Mouse (Mus musculus): ENCODE measurements at regions not wholly inside any gene's neighbourhood (a gene's known extent, or its start where the extent isn't known, plus 50 kb on each side); places are given as distances from the start of the nearest gene placed in this dataset.
A peak's percentile ranks its signal among the peaks of the same experiment; 100 is the strongest.

DNA sequence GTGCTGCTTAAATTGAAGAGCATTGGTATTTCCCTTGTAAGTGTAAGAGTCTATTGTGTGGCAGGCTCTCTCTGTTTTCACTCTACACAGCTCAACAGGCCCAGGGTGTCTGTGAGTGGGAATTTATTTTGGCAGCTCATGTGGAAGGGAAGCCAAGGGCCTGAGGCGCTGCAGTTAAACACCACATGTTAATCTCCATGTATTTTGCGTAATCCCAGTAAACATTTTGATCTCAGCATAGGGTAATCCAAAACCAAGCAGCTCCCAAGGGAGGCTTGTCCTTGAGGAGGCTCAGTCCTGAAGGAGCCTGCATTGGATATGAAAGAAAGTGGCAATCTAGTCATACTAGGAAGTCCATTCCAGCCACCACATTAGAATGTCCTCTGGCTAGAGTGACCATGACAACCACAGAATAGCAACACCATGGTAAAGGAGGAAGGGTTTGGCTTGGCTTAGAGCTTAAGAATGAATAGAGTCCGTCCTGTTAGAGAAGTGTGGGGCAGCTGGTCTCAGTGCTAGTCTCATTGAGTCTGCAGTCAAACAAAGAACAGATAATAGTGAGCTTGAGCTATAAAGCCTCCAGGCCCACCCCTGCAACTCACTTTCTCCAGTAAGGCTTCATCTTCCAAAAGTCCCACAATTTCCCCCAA, 391.6 kb downstream of the Insc start:
- Histone ChIP-seq H3K4me1 (peaks cover 23% of the 10 kb centered on the region), H3K9ac (no peak overlapping the region), H3K36me3 (no peaks in the 10 kb centered on the region), H3K4me2 (no peak overlapping the region), H3K4me3 (no peak overlapping the region), H3K27me3 (replicated peaks) (no peaks in the 10 kb centered on the region), H3K27ac (replicated peaks) (peak overlapping the region; percentile 36; the same call in 1 of the 2 replicates), H3K9me3 (no peaks in the 10 kb centered on the region)
- ATAC-seq (ENCODE audit: extremely low read depth, insufficient number of reproducible peaks, low FRiP score, low TSS enrichment) = no peak
- 55% methylated on average over 3 of the region's 3 CpGs for WGBS

DNA sequence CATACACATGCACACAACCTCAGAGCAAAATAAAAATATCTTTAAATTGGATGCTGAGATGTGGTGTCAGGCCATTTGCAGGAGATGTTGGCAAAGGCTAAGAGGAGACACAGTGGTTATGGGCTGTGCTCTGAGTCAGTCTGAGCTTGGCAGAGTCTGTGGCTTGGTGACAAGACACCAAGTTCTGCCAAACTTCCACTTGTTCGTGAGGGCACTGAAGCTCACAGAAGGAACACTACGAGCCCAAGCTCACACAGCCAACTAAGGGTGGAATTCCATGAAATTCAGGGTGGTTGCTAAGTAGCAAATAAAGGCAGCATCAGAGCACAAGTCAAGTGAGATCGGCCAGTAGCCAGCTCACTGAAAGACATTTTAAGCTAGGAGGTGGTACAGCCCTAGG, 396.8 kb downstream of the Insc start:
- Histone ChIP-seq H3K4me2 (no peak overlapping the region), H3K36me3 (no peaks in the 10 kb centered on the region), H3K9ac (no peak overlapping the region), H3K9me3 (no peaks in the 10 kb centered on the region), H3K4me3 (no peak overlapping the region), H3K27ac (replicated peaks) (no peak overlapping the region), H3K27me3 (replicated peaks) (no peaks in the 10 kb centered on the region), H3K4me1 (peaks cover 12% of the 10 kb centered on the region)
- 65% methylated on average over 3 of the region's 3 CpGs for WGBS
- ATAC-seq (ENCODE audit: extremely low read depth, insufficient number of reproducible peaks, low FRiP score, low TSS enrichment) = no peak

DNA sequence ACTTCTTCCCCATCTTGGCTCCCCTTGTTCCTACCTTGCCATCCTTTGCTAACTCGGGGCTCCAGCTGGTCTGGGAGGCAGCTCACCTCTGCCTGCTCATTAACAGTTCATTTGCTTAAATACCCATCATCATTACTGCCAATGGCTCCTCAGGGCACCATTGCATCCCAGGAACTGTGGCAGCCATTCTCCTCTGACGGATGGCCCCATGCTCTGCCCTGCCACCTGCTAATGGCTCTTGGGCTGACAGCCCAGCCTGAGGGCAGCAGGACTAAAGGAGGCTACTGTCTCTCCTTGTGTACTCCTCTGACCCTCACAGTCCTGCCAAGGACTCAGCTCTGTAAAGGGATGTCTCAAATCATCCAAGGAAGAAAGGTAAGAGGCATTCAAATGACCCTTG, 398.7 kb downstream of the Insc start:
- Histone ChIP-seq H3K27me3 (replicated peaks) (no peaks in the 10 kb centered on the region), H3K4me1 (peaks cover 6% of the 10 kb centered on the region), H3K36me3 (no peaks in the 10 kb centered on the region), H3K4me2 (no peak overlapping the region), H3K27ac (replicated peaks) (no peak overlapping the region), H3K9ac (no peak overlapping the region), H3K4me3 (no peak overlapping the region), H3K9me3 (no peaks in the 10 kb centered on the region)
- ATAC-seq (ENCODE audit: extremely low read depth, insufficient number of reproducible peaks, low FRiP score, low TSS enrichment) = no peak
- 58% methylated on average over 2 of the region's 2 CpGs for WGBS

DNA sequence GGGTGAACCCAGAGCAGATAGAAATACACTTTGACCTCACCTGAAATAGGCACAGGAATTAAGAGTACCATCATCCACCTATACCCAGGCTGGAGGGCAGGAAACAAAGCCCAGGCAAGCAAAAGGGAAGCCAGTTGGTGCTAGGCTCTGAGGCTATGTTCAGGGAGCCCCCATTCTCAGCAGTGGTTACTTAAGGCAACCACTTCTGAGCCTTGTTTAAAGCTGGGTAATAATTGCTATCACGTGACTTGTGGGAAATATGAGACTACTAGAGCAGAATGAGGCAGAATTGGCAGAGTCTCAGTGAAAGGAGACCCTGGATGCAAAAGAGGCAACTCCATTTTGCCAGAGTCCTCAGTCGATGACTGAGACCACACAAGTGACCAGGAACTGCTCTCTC, 401.5 kb downstream of the Insc start:
- Histone ChIP-seq H3K9me3 (no peaks in the 10 kb centered on the region), H3K27me3 (replicated peaks) (no peaks in the 10 kb centered on the region), H3K27ac (replicated peaks) (no peak overlapping the region), H3K4me1 (no peaks in the 10 kb centered on the region), H3K36me3 (no peaks in the 10 kb centered on the region), H3K4me2 (no peak overlapping the region), H3K4me3 (no peak overlapping the region), H3K9ac (no peak overlapping the region)
- 56% methylated on average over 2 of the region's 2 CpGs for WGBS
- no peak for ATAC-seq (ENCODE audit: extremely low read depth, insufficient number of reproducible peaks, low FRiP score, low TSS enrichment)

DNA sequence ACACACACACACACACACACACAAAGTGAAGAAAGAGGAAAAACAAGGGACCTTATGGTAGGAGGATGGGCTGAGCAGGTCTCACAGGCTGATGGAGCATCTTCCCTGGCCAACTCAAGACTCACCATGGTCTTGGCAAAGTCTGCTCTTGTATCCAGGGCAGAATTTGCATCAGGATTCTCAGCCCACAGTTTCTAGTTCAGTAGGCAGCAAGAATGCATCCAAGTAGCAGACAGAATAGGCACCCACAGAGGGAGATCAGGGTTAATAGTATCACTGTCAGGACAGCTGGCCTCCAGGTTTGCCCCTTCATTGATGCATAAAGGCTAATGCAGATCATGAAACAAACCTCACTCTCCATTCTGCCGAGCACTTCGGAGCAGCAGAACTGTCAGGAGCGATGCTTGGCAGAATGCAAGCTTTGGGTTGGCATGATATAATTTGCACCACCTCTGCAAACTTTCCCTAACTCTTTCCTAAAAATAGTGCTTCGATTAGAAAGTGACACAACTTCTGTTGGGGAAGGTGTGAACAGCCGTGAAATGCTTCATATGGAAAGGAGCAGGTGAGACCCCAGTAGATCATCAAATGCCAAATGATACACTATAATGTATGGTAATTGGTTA, 404.0 kb downstream of the Insc start:
- H3K9me3 ChIP-seq = no peaks in the 10 kb centered on the region
- H3K4me1 ChIP-seq = no peaks in the 10 kb centered on the region
- 83% methylated on average over 5 of the region's 5 CpGs for WGBS
- H3K9ac ChIP-seq = no peak overlapping the region
- H3K27ac ChIP-seq (replicated peaks) = no peak overlapping the region
- no peaks in the 10 kb centered on the region for H3K27me3 ChIP-seq (replicated peaks)
- H3K4me3 ChIP-seq = no peak overlapping the region
- ATAC-seq (ENCODE audit: extremely low read depth, insufficient number of reproducible peaks, low FRiP score, low TSS enrichment) = no peak
- H3K4me2 ChIP-seq = no peak overlapping the region
- no peaks in the 10 kb centered on the region for H3K36me3 ChIP-seq

DNA sequence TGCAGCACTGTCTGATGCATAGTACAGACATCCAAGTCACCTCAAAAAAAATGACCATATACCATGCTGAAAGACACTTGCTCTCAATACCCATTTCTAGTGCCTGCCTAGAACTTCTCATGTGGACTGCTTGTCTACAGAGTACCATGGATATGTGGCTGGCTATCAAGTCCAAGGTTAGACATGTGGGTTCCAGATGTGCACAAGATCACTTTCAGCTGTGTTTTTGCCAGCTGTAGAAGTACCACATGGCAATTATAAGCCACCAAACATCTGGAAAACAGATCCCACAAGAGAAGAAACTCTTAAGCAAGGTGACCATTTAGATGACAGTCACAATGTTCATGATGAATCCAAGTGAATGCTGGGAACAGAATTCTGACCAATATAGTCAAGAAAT, 409.8 kb downstream of the Insc start:
- Histone ChIP-seq H3K36me3 (no peaks in the 10 kb centered on the region), H3K9me3 (no peaks in the 10 kb centered on the region), H3K4me1 (peaks cover 12% of the 10 kb centered on the region), H3K4me2 (no peak overlapping the region), H3K9ac (no peak overlapping the region), H3K4me3 (no peak overlapping the region), H3K27me3 (replicated peaks) (no peaks in the 10 kb centered on the region), H3K27ac (replicated peaks) (no peak overlapping the region)
- ATAC-seq (ENCODE audit: extremely low read depth, insufficient number of reproducible peaks, low FRiP score, low TSS enrichment) = no peak

DNA sequence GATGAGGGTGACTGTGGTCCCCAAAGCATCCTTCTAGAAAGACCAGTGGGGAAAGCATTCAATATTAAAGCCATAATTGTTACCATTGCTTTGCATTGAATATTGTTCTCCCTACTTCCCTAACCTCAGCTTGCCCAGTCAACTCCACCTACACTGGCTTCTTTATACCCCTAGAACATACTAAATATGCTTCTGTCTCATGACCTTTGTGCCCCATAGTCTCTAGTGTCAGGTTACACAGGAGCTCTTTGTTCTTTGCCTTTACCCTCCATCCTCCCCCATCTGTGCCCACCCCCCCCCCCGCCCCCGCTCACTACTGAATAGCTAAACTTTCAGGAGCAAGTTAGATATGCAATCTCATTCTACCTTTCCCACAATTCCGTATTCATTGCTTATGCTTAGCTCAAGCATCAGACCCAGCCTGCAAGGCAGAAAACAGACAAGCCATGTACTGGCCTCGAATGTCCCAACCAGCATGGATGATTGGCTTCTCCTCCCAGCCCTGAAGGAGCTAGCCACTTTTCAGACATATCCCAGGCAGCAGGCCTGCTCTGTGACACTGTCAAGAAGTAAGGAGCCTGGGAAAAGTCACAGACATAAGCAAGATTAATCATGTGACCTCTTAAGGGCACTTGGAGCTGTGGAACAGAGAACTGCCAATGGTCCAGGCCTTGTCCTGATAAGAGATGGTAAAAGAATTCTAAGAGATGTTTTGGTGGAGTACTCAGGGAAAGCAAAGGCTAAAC, 410.4 kb downstream of the Insc start:
- H3K4me3 ChIP-seq = no peak overlapping the region
- no peak overlapping the region for H3K9ac ChIP-seq
- no peak overlapping the region for H3K4me2 ChIP-seq
- ATAC-seq (ENCODE audit: extremely low read depth, insufficient number of reproducible peaks, low FRiP score, low TSS enrichment) = no peak
- H3K9me3 ChIP-seq = no peaks in the 10 kb centered on the region
- no peaks in the 10 kb centered on the region for H3K27me3 ChIP-seq (replicated peaks)
- WGBS = 42% methylated on average over 4 of the region's 4 CpGs
- peaks cover 12% of the 10 kb centered on the region for H3K4me1 ChIP-seq
- H3K27ac ChIP-seq (replicated peaks) = peak overlapping the region; percentile 17; the same call in 1 of the 2 replicates
- H3K36me3 ChIP-seq = no peaks in the 10 kb centered on the region

DNA sequence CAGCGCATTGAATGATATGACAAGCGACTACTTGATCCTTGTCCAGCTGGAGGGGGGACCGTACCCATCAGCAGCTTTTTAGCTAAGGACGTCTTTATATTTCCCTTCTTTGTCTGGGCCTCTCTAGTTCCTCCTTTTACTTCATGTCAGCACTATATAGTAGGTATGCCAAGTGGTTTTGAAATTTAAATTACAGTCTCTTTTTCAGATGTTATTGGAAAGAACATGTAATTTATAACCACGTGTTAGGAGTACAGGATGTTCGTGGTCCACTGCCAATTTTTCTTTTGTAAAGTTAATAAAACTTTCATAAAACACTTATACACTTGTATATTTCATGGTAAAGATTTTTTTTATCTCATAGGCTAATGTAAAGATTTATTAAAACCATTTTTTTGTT, 426.5 kb downstream of the Insc start:
- peaks cover 45% of the 10 kb centered on the region for H3K27me3 ChIP-seq (replicated peaks)
- WGBS = 29% methylated on average over 6 of the region's 6 CpGs
- ATAC-seq (ENCODE audit: extremely low read depth, insufficient number of reproducible peaks, low FRiP score, low TSS enrichment) = no peak
- H3K27ac ChIP-seq (replicated peaks) = no peak overlapping the region
- no peaks in the 10 kb centered on the region for H3K36me3 ChIP-seq
- H3K9me3 ChIP-seq = peaks cover 14% of the 10 kb centered on the region
- no peak overlapping the region for H3K4me3 ChIP-seq
- H3K9ac ChIP-seq = no peak overlapping the region
- H3K4me1 ChIP-seq = peaks cover 11% of the 10 kb centered on the region
- H3K4me2 ChIP-seq = 0 out of 2 replicates have a peak overlapping the region, but pooled peaks have one; percentile 2

DNA sequence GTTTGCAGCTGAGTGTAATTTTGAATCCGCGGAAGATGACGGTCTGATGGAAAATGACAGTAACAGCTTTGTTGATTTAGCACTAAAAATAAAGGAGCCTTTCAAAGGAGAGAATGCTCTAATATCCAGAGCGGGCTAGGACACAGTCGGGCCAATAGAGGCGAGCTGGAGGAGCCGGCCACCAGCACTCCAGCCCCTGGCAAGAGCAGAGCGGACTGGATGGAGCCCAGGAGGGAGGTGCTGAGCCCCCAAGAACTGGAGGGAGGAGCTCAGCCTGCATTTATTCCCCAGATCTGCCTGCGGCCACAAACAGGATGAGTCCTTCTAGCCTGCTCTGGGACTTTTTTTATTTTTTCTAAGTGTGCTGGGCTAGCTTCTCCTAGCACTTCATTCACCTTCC, 426.9 kb downstream of the Insc start:
- no peak overlapping the region for H3K27ac ChIP-seq (replicated peaks)
- no peak overlapping the region for H3K4me3 ChIP-seq
- H3K9ac ChIP-seq = no peak overlapping the region
- peaks cover 11% of the 10 kb centered on the region for H3K4me1 ChIP-seq
- peaks cover 45% of the 10 kb centered on the region for H3K27me3 ChIP-seq (replicated peaks)
- no peak overlapping the region for H3K4me2 ChIP-seq
- WGBS = 38% methylated on average over 9 of the region's 9 CpGs
- H3K36me3 ChIP-seq = no peaks in the 10 kb centered on the region
- no peak for ATAC-seq (ENCODE audit: extremely low read depth, insufficient number of reproducible peaks, low FRiP score, low TSS enrichment)
- H3K9me3 ChIP-seq = peaks cover 10% of the 10 kb centered on the region

DNA sequence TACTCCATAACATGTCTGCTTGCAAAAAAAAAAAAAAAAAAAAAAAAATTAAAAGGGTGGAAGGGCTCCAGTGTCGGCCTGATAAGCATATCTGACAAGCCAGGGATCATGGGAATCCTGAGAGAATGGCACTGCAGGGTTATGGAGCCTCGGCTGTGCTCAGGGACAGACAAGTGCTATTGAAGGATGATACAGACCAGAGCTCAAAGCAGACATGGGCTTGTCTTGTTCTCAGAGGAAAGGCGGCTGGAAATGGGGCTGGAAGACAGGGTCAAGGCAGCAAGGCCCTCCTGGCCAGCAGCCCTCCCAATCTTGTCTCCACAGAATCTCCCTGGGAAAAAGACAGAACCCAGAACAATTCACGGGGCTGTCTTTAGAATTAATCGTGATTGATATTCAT, 449.0 kb downstream of the Insc start:
- Histone ChIP-seq H3K4me3 (no peak overlapping the region), H3K9ac (no peak overlapping the region), H3K36me3 (no peaks in the 10 kb centered on the region), H3K4me1 (peaks cover 21% of the 10 kb centered on the region), H3K9me3 (no peaks in the 10 kb centered on the region), H3K27me3 (replicated peaks) (0 out of 2 replicates have a peak, but pooled peaks cover 4% of the 10 kb centered on the region), H3K27ac (replicated peaks) (no peak overlapping the region), H3K4me2 (no peak overlapping the region)
- ATAC-seq (ENCODE audit: extremely low read depth, insufficient number of reproducible peaks, low FRiP score, low TSS enrichment) = no peak
- 40% methylated on average over 5 of the region's 5 CpGs for WGBS

DNA sequence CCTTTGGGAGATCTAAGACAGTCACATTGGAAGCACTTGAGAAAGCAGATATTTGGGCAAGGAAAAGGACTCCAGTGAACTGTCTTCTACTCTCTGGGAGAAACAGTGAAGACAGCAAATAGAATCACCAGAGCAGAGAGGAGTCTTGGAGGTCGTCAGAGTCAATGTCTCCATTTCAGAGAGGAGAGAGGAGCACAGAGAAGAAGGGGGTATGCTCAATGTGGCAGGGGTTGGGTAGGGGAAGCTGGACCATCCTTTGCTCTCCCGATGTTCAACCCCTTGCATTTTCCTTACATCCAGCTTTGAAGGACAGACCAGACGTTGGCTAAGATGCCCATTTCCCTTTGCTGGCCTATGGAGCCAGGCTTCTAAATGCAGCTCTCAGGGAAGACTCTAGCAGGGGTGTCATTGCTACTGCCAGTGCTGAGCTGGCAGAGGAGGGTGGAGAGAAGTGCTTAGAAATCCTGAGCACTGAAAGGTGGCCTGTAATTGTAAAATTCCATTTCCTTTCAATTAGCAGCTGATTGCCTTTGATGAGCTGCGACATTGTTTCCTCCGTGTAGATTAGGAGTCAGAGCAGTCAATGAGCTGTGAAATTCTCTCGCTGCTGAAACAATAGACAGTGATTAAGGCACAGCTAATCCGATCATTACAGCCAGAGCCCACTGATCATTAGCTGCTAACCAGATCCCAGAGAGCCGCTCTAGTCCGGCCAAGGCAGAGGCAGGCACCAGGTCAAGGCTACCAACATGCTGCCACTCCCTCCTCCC, 449.7 kb downstream of the Insc start:
- Histone ChIP-seq H3K4me3 (no peak overlapping the region), H3K9ac (no peak overlapping the region), H3K27ac (replicated peaks) (no peak overlapping the region), H3K27me3 (replicated peaks) (0 out of 2 replicates have a peak, but pooled peaks cover 4% of the 10 kb centered on the region), H3K36me3 (no peaks in the 10 kb centered on the region), H3K4me2 (no peak overlapping the region), H3K4me1 (peaks cover 21% of the 10 kb centered on the region), H3K9me3 (no peaks in the 10 kb centered on the region)
- no peak for ATAC-seq (ENCODE audit: extremely low read depth, insufficient number of reproducible peaks, low FRiP score, low TSS enrichment)
- 35% methylated on average over 9 of the region's 9 CpGs for WGBS

All from heart, embryonic 13.5 days (tissue).